Mouse (Mus musculus) lung, postnatal 0 days (tissue): ENCODE results near the gene Kif22.

Source experiments
- CTCF ChIP-seq: IDR thresholded peaks from 2 replicates; pipeline ENCODE4 v1.5.1; 2016; ENCODE audit warnings: antibody characterized with exemption, mild to moderate bottlenecking
- EP300 ChIP-seq: IDR thresholded peaks from 2 replicates; pipeline ENCODE4 v1.6.1; 2016; ENCODE audit warnings: antibody characterized with exemption, mild to moderate bottlenecking, control low read depth

GRCm38 (mm10) chr7:127020491-127020890 is 21.8 kb downstream of the Kif22 start:
- no peak for TF ChIP-seq EP300
- no peak for TF ChIP-seq CTCF
